Mouse (Mus musculus) midbrain, embryonic 13.5 days (tissue): ENCODE data around the gene P2ry4. TPM values are rescaled to one million over a fixed set of nuclear protein-coding genes. Genes with fewer than 3 reads are reported as not detected.

ENCODE experiments used
- ATAC-seq: fragments of 200-750 bp; cut with Nextera tagmentation; 2 replicates; pipeline ENCODE4 v1.8.0; 2017; ENCODE audit warnings: mild to moderate bottlenecking, moderate TSS enrichment, moderate library complexity
- H3K27ac ChIP-seq: fragments of 300-500 bp; sonication (generic); 2 replicates; pipeline ENCODE4 v1.5.1; 2015; ENCODE audit warnings: inconsistent platforms, mild to moderate bottlenecking, moderate library complexity
- H3K27me3 ChIP-seq: fragments of 300-500 bp; sonication (generic); 2 replicates; pipeline ENCODE4 v1.6.1; 2015; ENCODE audit warnings: mild to moderate bottlenecking, inconsistent platforms
- H3K36me3 ChIP-seq: fragments of 300-500 bp; sonication (generic); 2 replicates; pipeline ENCODE4 v1.6.1; 2015; ENCODE audit warnings: mild to moderate bottlenecking, inconsistent platforms
- H3K4me1 ChIP-seq: fragments of 300-500 bp; sonication (generic); replicated peaks from 2 replicates; pipeline ENCODE4 v1.6.1; 2015; ENCODE audit warnings: inconsistent platforms
- H3K4me2 ChIP-seq: fragments of 300-500 bp; sonication (generic); replicated peaks from 2 replicates; pipeline ENCODE4 v1.6.1; 2015; ENCODE audit warnings: moderate library complexity, mild to moderate bottlenecking, inconsistent platforms
- H3K4me3 ChIP-seq: fragments of 300-500 bp; sonication (generic); replicated peaks from 2 replicates; pipeline ENCODE4 v1.5.1; 2015; ENCODE audit warnings: mild to moderate bottlenecking, inconsistent platforms
- H3K9ac ChIP-seq: fragments of 300-500 bp; sonication (generic); replicated peaks from 2 replicates; pipeline ENCODE4 v1.6.1; 2015; ENCODE audit warnings: mild to moderate bottlenecking, inconsistent platforms
- H3K9me3 ChIP-seq: fragments of 300-500 bp; sonication (generic); 2 replicates; pipeline ENCODE4 v1.6.1; 2016; ENCODE audit warnings: mild to moderate bottlenecking, inconsistent platforms
- WGBS: fragments of 180-500 bp; shearing (Covaris S2); methylation state at CpG from one replicate; pipeline ENCODE4 v1.1.7; 2015; 5-methylcytosine and 5-hydroxymethylcytosine counted together
- polyA plus RNA-seq: library from polyadenylated mRNA; unstranded; fragments of >200 nt; fragmentation: Nextera tagmentation; extraction: Ambion mirVana; gene quantifications from 2 replicates; pipeline ENCODE4 v1.2.1, GENCODE M21; 2015

P2ry4 gene
- polyA plus RNA-seq, 1 experiment from 2014 or later: not detected

DNA sequence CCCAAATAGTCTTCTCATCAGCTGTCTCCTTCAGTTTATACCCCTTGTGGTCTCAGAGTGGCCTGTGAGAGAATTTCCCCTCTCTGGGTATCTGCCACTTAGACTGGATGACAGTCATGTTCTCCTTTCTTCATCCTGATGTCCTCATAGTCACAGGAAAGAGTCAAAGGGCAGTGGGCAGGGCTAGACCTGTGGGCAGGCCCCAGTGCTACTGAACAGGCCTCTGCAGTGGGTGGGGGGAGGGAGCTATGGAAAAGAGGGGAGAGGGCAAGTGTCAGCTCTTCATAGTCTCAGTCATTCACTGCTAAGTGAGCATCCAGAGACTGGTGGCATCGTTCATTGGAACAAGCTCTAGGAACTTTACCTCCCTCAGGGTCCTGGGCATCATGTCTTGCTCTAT is 22.7 kb downstream of the P2ry4 start, which contains the start of gene Awat1:
Gene Awat1 (plus strand): TSS at position 301 of the 400 bp plus-strand sequence.
- H3K36me3 ChIP-seq: no peaks in the 10 kb centered on the region
- no peaks in the 10 kb centered on the region for H3K9me3 ChIP-seq
- no peak for ATAC-seq
- H3K27me3 ChIP-seq: peaks cover 3% of the 10 kb centered on the region; the same call in 1 of the 2 replicates
- no peaks in the 10 kb centered on the region for H3K4me1 ChIP-seq
- H3K9ac ChIP-seq: no peak within 1 kb of the TSS
- H3K4me3 ChIP-seq: no peak within 1 kb of the TSS
- no peak within 1 kb of the TSS for H3K4me2 ChIP-seq
- no peak within 1 kb of the TSS for H3K27ac ChIP-seq
- WGBS: 86% methylated on average over 1 of the region's 1 CpGs

- Histone ChIP-seq H3K27me3 (peaks cover 3% of the 10 kb centered on the region; the same call in 1 of the 2 replicates), H3K4me1 (no peaks in the 10 kb centered on the region), H3K9ac (no peak overlapping the region), H3K4me2 (no peak overlapping the region), H3K36me3 (no peaks in the 10 kb centered on the region), H3K4me3 (no peak overlapping the region), H3K27ac (no peak overlapping the region), H3K9me3 (no peaks in the 10 kb centered on the region)
- WGBS: 92% methylated on average over 3 of the region's 3 CpGs
- ATAC-seq: no peak
Measured at GRCm38 (mm10) chrX:100565696-100566095, 29.0 kb downstream of the P2ry4 start.

GRCm38 (mm10) chrX:100556026-100556425 is 38.6 kb downstream of the P2ry4 start:
- H3K27me3 ChIP-seq: no peaks in the 10 kb centered on the region
- H3K4me1 ChIP-seq: no peaks in the 10 kb centered on the region
- no peaks in the 10 kb centered on the region for H3K36me3 ChIP-seq
- ATAC-seq: no peak
- no peak overlapping the region for H3K4me2 ChIP-seq
- 82% methylated on average over 3 of the region's 3 CpGs for WGBS
- H3K27ac ChIP-seq: no peak overlapping the region
- H3K4me3 ChIP-seq: no peak overlapping the region
- H3K9ac ChIP-seq: no peak overlapping the region
- no peaks in the 10 kb centered on the region for H3K9me3 ChIP-seq

Other genes with a start within 250 kb of the P2ry4 start
- not detected in 2 replicates for gene Otud6a, start 165.9 kb downstream of the P2ry4 start, polyA plus RNA-seq
- 0.24 and 0.26 TPM in 2 replicates for gene Awat2, start 152.2 kb downstream of the P2ry4 start, polyA plus RNA-seq
- gene Igbp1, start 100.6 kb downstream of the P2ry4 start, polyA plus RNA-seq: 29.0 and 30.1 TPM in 2 replicates
- gene Dgat2l6, start 70.0 kb downstream of the P2ry4 start, polyA plus RNA-seq: not detected in 2 replicates
- not detected in 2 replicates for gene Awat1, start 22.6 kb downstream of the P2ry4 start, polyA plus RNA-seq
- 0.27 TPM in 1 of 2 replicates, not detected in the other for gene Arr3, start 10.6 kb upstream of the P2ry4 start, polyA plus RNA-seq
- gene Kif4, start 30.9 kb upstream of the P2ry4 start, polyA plus RNA-seq: 13.2 and 14.0 TPM in 2 replicates
- 121 and 135 TPM in 2 replicates for gene Pdzd11, start 31.7 kb upstream of the P2ry4 start, polyA plus RNA-seq
- gene Gdpd2, start 135.0 kb upstream of the P2ry4 start, polyA plus RNA-seq: 24.8 and 26.1 TPM in 2 replicates
- gene Dlg3, start 172.9 kb upstream of the P2ry4 start, polyA plus RNA-seq: 9.4 and 10.8 TPM in 2 replicates